Mouse (Mus musculus): ENCODE results near the gene Bfsp1. TPM values are rescaled to one million over a fixed set of nuclear protein-coding genes. Genes with fewer than 3 reads are reported as not detected.

The Bfsp1 gene
- total RNA-seq, 1 experiment = 0.62 TPM

DNA sequence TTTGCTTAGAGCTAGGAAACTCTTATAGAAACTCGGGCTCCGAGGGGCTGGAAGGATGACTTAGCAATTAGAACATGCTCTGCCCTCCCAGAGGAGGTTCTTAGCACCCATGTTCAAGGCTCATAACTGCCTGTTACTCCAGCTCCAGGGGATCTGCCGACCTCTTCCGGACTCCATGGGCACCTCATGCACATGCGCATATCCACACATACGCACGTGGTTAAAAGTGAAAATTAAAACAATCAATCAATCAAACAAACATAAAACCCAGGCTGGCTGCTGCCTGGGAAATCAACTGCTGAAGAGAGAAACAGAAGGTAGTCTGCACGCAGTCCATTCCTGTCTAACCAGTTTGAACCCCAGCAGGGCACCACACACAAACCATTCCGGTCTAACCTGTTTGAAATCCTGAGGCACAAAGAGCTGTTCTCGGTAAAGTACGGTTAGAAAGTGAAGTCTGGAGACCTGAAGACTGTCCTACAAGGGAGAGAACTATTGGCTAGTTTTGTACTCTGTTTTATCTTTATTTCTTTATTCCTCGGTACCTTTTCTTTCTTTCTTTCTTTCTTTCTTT lies 27.0 kb upstream of the Bfsp1 start:
- peak; percentile 73; the same call in 1 of the 2 replicates for TF ChIP-seq CHD2 (IDR thresholded peaks at IDR 0.05; ENCODE audit: low read depth, low read length)
- TF ChIP-seq HCFC1 (IDR thresholded peaks at IDR 0.05; ENCODE audit: borderline replicate concordance, insufficient read depth, low read length) = no peak
- TF ChIP-seq ZNF384 (IDR thresholded peaks at IDR 0.05; ENCODE audit: low read depth, low read length) = peak; percentile 87
- in situ Hi-C loops (cut with MboI; ENCODE audit: low sequenced_read_pairs in 2 of 2, unreplicated experiment in 2 of 2) = no loop called here

DNA sequence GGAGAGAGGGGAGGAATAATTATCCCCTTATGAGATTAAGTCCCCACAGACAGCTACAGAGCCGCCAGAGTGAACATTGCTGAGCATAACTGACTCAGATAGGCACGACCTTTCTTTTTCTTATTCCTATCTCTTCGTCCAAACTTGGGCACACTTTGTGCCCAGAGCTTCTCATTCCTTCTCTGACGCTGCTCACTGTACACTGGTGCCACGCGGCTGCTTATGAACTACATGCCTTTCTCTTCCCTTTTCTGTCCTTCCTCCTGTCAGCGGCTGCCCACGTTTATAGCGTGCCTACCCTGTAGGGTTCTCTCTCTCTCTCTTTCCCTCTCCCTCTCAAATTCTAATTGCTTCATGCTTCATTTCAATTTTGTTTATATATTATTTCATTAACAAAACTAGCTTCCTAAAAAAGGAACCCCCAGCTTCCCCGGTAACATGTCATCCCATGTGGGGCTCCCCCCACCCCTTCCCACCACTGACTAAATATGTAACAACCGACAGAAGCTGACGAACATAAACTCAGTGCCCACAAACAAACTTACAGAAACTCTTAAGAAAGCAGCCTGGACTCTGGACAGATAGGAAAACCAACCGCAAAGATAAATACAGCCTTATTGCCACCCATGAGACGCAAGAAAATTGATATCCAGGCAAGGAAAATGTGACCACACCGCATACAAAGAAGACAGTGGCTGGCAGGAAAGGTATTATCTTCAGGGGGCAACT lies 26.3 kb upstream of the Bfsp1 start:
- Histone ChIP-seq H3K4me1 (ENCODE audit: control insufficient read depth in 2 of 2, insufficient read depth in 2 of 2, low read length in 2 of 2, poor library complexity in 1 of 2) (peaks cover 0 to 2% of the 10 kb centered on the region in 2 experiments; a peak in 2 of 4 replicates), H3K4me3 (ENCODE audit: insufficient read depth in 1 of 2, low read depth in 1 of 2, low read length in 2 of 2, poor library complexity in 1 of 2, severe bottlenecking in 1 of 2) (peak overlapping the region; percentile 7 to 42; a peak in 3 of 4 replicates), H3K36me3 (ENCODE audit: control insufficient read depth, insufficient read depth, low read length, poor library complexity, severe bottlenecking) (no peaks in the 10 kb centered on the region), H3K9me3 (ENCODE audit: control insufficient read depth, insufficient read depth, low read depth, low read length) (no peaks in the 10 kb centered on the region), H3K9ac (ENCODE audit: insufficient read depth, low read depth, low read length, poor library complexity, severe bottlenecking) (peak overlapping the region; percentile 62; the same call in 1 of the 2 replicates), H3K27ac (ENCODE audit: insufficient read depth, low read depth, low read length, poor library complexity, severe bottlenecking) (peak overlapping the region; percentile 61; the same call in 1 of the 2 replicates)
- no peak for DNase-seq (ENCODE audit: low read depth, low spot score)
- in situ Hi-C loops (cut with MboI; ENCODE audit: low sequenced_read_pairs in 2 of 2, unreplicated experiment in 2 of 2) = no loop called here
- TF ChIP-seq ZNF384 (IDR thresholded peaks at IDR 0.05; ENCODE audit: low read depth, low read length) (no peak), CHD2 (IDR thresholded peaks at IDR 0.05; ENCODE audit: low read depth, low read length) (no peak), MAFK (IDR thresholded peaks at IDR 0.05; ENCODE audit: insufficient read depth, low read depth, low read length) (no peak), ZC3H11A (IDR thresholded peaks at IDR 0.05; ENCODE audit: borderline replicate concordance, low read depth, low read length) (no peak), HCFC1 (IDR thresholded peaks at IDR 0.05; ENCODE audit: borderline replicate concordance, insufficient read depth, low read length) (no peak)

More for the DNA sequence above, 27.0 kb upstream of the Bfsp1 start:
- H3K9me3 ChIP-seq (ENCODE audit: control insufficient read depth, insufficient read depth, low read depth, low read length) = no peaks in the 10 kb centered on the region
- peaks cover 0 to 2% of the 10 kb centered on the region in 2 experiments; a peak in 2 of 4 replicates for H3K4me1 ChIP-seq (ENCODE audit: control insufficient read depth in 2 of 2, insufficient read depth in 2 of 2, low read length in 2 of 2, poor library complexity in 1 of 2)
- no peaks in the 10 kb centered on the region for H3K36me3 ChIP-seq (ENCODE audit: control insufficient read depth, insufficient read depth, low read length, poor library complexity, severe bottlenecking)
- no peak for DNase-seq (ENCODE audit: low read depth, low spot score)
- H3K27ac ChIP-seq (ENCODE audit: insufficient read depth, low read depth, low read length, poor library complexity, severe bottlenecking) = peak overlapping the region; percentile 81; the same call in 1 of the 2 replicates
- H3K9ac ChIP-seq (ENCODE audit: insufficient read depth, low read depth, low read length, poor library complexity, severe bottlenecking) = no peak overlapping the region
- H3K4me3 ChIP-seq (ENCODE audit: insufficient read depth in 1 of 2, low read depth in 1 of 2, low read length in 2 of 2, poor library complexity in 1 of 2, severe bottlenecking in 1 of 2) = peak overlapping the region; percentile 7 to 35; a peak in 3 of 4 replicates

DNA sequence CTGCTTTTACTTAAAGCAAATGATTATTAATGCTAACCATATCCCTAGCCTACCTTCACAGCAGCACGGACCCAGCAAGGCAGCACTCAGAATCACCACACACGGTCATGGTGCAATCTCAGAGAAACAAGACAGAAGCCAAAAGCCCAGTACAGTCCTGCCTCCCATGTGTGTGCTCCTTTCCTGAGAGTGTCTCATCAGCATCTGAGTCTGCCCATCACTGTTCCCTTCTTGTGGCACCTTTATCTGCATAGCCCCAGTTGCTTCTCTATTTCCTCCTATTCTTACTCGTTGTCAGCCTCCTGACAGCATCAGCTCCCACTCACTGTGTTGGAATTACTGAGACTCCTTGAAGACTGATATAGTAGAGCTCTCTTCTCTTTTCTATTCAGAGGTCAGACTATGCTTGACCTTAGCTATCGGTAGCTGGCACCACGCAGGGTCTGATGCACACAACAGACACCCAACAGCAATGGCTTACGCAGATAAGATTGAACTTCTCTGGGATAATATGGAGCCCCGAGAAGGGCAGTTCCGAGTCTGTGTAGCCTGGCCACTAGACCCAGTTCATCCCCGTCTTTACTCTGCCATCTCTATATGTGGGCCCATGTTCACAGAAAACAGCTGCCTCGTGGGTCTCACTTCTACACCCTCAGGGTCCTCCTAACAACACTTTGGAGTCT lies 19.8 kb upstream of the Bfsp1 start:
- in situ Hi-C loops (cut with MboI; ENCODE audit: low sequenced_read_pairs in 2 of 2, unreplicated experiment in 2 of 2) = no loop called here

DNA sequence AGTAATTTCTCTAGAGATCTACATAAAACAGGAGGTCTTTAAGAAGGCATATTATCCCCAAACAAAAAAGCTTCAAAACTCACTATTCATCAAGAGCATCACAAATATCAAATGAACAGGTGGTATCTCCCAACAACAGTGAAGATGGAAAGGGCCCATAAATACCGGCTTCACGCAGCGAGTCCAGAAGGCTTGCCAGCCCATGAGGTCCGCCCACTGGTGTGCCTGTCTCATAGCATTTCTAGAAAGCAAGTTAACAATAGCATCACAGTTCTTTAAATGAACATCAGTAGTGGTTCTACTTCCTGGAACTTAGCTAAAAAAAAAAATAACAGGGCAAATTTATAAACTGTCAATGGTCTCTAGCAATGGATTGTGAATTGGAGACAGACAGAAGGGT lies 19.0 kb upstream of the Bfsp1 start:
- Histone ChIP-seq H3K36me3 (ENCODE audit: control insufficient read depth, insufficient read depth, low read length, poor library complexity, severe bottlenecking) (no peaks in the 10 kb centered on the region), H3K4me3 (ENCODE audit: insufficient read depth in 1 of 2, low read depth in 1 of 2, low read length in 2 of 2, poor library complexity in 1 of 2, severe bottlenecking in 1 of 2) (no peak overlapping the region), H3K4me1 (ENCODE audit: control insufficient read depth in 2 of 2, insufficient read depth in 2 of 2, low read length in 2 of 2, poor library complexity in 1 of 2) (no peaks in the 10 kb centered on the region), H3K27ac (ENCODE audit: insufficient read depth, low read depth, low read length, poor library complexity, severe bottlenecking) (no peak overlapping the region), H3K9me3 (ENCODE audit: control insufficient read depth, insufficient read depth, low read depth, low read length) (no peaks in the 10 kb centered on the region), H3K9ac (ENCODE audit: insufficient read depth, low read depth, low read length, poor library complexity, severe bottlenecking) (no peak overlapping the region)
- in situ Hi-C loops (cut with MboI; ENCODE audit: low sequenced_read_pairs in 2 of 2, unreplicated experiment in 2 of 2) = no loop called here
- DNase-seq (ENCODE audit: low read depth, low spot score) = no peak
- TF ChIP-seq CHD2 (IDR thresholded peaks at IDR 0.05; ENCODE audit: low read depth, low read length) (no peak), HCFC1 (IDR thresholded peaks at IDR 0.05; ENCODE audit: borderline replicate concordance, insufficient read depth, low read length) (no peak), ZC3H11A (IDR thresholded peaks at IDR 0.05; ENCODE audit: borderline replicate concordance, low read depth, low read length) (no peak), MAFK (IDR thresholded peaks at IDR 0.05; ENCODE audit: insufficient read depth, low read depth, low read length) (no peak), ZNF384 (IDR thresholded peaks at IDR 0.05; ENCODE audit: low read depth, low read length) (no peak)

More for the DNA sequence above, 19.8 kb upstream of the Bfsp1 start:
- Histone ChIP-seq H3K4me1 (ENCODE audit: control insufficient read depth in 2 of 2, insufficient read depth in 2 of 2, low read length in 2 of 2, poor library complexity in 1 of 2) (no peaks in the 10 kb centered on the region), H3K9me3 (ENCODE audit: control insufficient read depth, insufficient read depth, low read depth, low read length) (no peaks in the 10 kb centered on the region), H3K4me3 (ENCODE audit: insufficient read depth in 1 of 2, low read depth in 1 of 2, low read length in 2 of 2, poor library complexity in 1 of 2, severe bottlenecking in 1 of 2) (no peak overlapping the region), H3K9ac (ENCODE audit: insufficient read depth, low read depth, low read length, poor library complexity, severe bottlenecking) (no peak overlapping the region), H3K36me3 (ENCODE audit: control insufficient read depth, insufficient read depth, low read length, poor library complexity, severe bottlenecking) (no peaks in the 10 kb centered on the region), H3K27ac (ENCODE audit: insufficient read depth, low read depth, low read length, poor library complexity, severe bottlenecking) (no peak overlapping the region)
- TF ChIP-seq ZNF384 (IDR thresholded peaks at IDR 0.05; ENCODE audit: low read depth, low read length) (no peak), MAFK (IDR thresholded peaks at IDR 0.05; ENCODE audit: insufficient read depth, low read depth, low read length) (no peak), ZC3H11A (IDR thresholded peaks at IDR 0.05; ENCODE audit: borderline replicate concordance, low read depth, low read length) (no peak), HCFC1 (IDR thresholded peaks at IDR 0.05; ENCODE audit: borderline replicate concordance, insufficient read depth, low read length) (no peak), CHD2 (IDR thresholded peaks at IDR 0.05; ENCODE audit: low read depth, low read length) (no peak)
- DNase-seq (ENCODE audit: low read depth, low spot score) = no peak

All from ES-E14 (cell line).